Mouse (Mus musculus) C2C12 (cell line): ENCODE data around the gene Pik3r6.

Source experiments
- CEBPB ChIP-seq: IDR thresholded peaks from one replicate; pipeline ENCODE4 v1.6.1; 2011; ENCODE audit warnings: low read depth, mild to moderate bottlenecking, control low read depth, moderate library complexity
- CTCF ChIP-seq: IDR thresholded peaks from one replicate; pipeline ENCODE4 v1.5.1; 2011; ENCODE audit not compliant: control insufficient read depth, insufficient read depth, insufficient read length
- FOSL1 ChIP-seq: IDR thresholded peaks from one replicate; pipeline ENCODE4 v1.8.0; 2011; ENCODE audit warnings: mild to moderate bottlenecking, low read length; ENCODE audit not compliant: poor library complexity, insufficient read depth, severe bottlenecking
- MAX ChIP-seq: IDR thresholded peaks from one replicate; pipeline ENCODE4 v1.6.1; 2011; ENCODE audit warnings: mild to moderate bottlenecking, control low read depth
- MYOD1 ChIP-seq: IDR thresholded peaks from one replicate; pipeline ENCODE4 v1.6.1; 2011; ENCODE audit warnings: low read depth; ENCODE audit not compliant: control insufficient read depth, insufficient read length
- MYOG ChIP-seq: IDR thresholded peaks from one replicate; pipeline ENCODE4 v1.6.1; 2011; ENCODE audit not compliant: control insufficient read depth, insufficient read length; ENCODE audit errors: extremely low read depth
- USF1 ChIP-seq: IDR thresholded peaks from one replicate; pipeline ENCODE4 v1.6.1; 2011; ENCODE audit warnings: low read depth, mild to moderate bottlenecking, control low read depth, moderate library complexity

DNA sequence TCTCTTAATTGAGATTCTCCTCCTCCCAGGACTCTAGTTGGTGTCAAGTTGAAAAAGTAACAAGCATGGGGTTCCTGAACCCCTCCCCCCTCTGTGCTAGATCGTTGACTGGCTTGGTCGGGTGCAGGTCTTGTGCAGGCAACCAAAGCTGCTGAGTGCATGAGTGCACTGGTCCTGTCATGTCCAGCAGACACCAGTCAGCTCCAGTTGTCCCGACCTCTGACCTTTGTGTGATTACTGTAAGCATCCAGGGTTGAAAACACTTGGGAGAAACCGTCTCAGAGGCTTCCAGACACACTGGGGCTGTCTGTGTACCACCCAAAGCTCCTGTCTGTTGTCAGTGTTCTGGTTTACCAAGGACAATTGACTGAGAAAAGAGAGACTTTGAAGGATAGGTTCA is 47.5 kb downstream of the Pik3r6 start:
- TF ChIP-seq CTCF (no peak), MYOG (no peak), USF1 (no peak), MYOD1 (no peak), CEBPB (no peak), FOSL1 (no peak), MAX (no peak)
